ENCODE assay signal across 8 mouse cellular contexts in genomic region chr11:4160758-4161480, GRCm38 (mm10). TPM values are rescaled to one million over a fixed set of nuclear protein-coding genes. Genes with fewer than 3 reads are reported as not detected.
DNase-seq lines count a peak whose midpoint lies in the region; ATAC-seq and TF ChIP-seq lines count a peak whose summit lies in the region.

No protein-coding gene starts in this region.

- no peaks in the 10 kb centered on the region for H3K27me3 ChIP-seq in lung, embryonic 14.5 days (ENCODE audit: insufficient read depth, low read length)
- no peaks in the 10 kb centered on the region for H3K27me3 ChIP-seq in intestine, embryonic 15.5 days (replicated peaks)
- H3K27me3 ChIP-seq in neural tube, embryonic 13.5 days = no peaks in the 10 kb centered on the region

- peak overlapping the region; percentile 91 for H3K4me3 ChIP-seq in lung, embryonic 14.5 days (ENCODE audit: low read depth, low read length)
- peak overlapping the region; percentile 71 for H3K4me3 ChIP-seq in cortical plate, adult 2 months (ENCODE audit: insufficient read depth, low read length)
- peak overlapping the region; percentile 76 for H3K4me3 ChIP-seq in intestine, embryonic 15.5 days (replicated peaks)
- H3K4me3 ChIP-seq in neural tube, embryonic 13.5 days = peak overlapping the region; percentile 92

- no peaks in the 10 kb centered on the region for H3K9me3 ChIP-seq in lung, embryonic 14.5 days (ENCODE audit: low read depth, low read length)
- H3K9me3 ChIP-seq in intestine, embryonic 15.5 days = no peaks in the 10 kb centered on the region
- no peaks in the 10 kb centered on the region for H3K9me3 ChIP-seq in neural tube, embryonic 13.5 days

- TF ChIP-seq CTCF in lung, embryonic 14.5 days (IDR thresholded peaks at IDR 0.05; ENCODE audit: low read depth) = no peak
- TF ChIP-seq CTCF in cortical plate, adult 2 months (IDR thresholded peaks at IDR 0.05; ENCODE audit: extremely low read depth, insufficient read depth, low read length) = no peak

- TF ChIP-seq POLR2A in cortical plate, adult 2 months (IDR thresholded peaks at IDR 0.05; ENCODE audit: extremely low read depth, insufficient read depth, low read length) = no peak

- 5% methylated on average over 15 of the region's 15 CpGs for WGBS in lung, embryonic 14.5 days
- WGBS in intestine, embryonic 15.5 days = 5% methylated on average over 15 of the region's 15 CpGs
- WGBS in neural tube, embryonic 13.5 days = 8% methylated on average over 15 of the region's 15 CpGs

- peaks cover 7% of the 10 kb centered on the region; the same call in 1 of the 2 replicates for H3K4me1 ChIP-seq in lung, embryonic 14.5 days (ENCODE audit: insufficient read depth)
- H3K4me1 ChIP-seq in cortical plate, adult 2 months (ENCODE audit: control insufficient read depth, insufficient read depth, low read length) = peaks cover 15% of the 10 kb centered on the region
- peaks cover 16% of the 10 kb centered on the region for H3K4me1 ChIP-seq in intestine, embryonic 15.5 days (replicated peaks)
- peaks cover 58% of the 10 kb centered on the region for H3K4me1 ChIP-seq in neural tube, embryonic 13.5 days (replicated peaks)

- H3K4me2 ChIP-seq in lung, embryonic 14.5 days = peak overlapping the region; percentile 91
- H3K4me2 ChIP-seq in intestine, embryonic 15.5 days (replicated peaks) = peak overlapping the region; percentile 82
- H3K4me2 ChIP-seq in neural tube, embryonic 13.5 days = peak overlapping the region; percentile 99

- H3K27ac ChIP-seq in lung, embryonic 14.5 days (ENCODE audit: low read depth) = peak overlapping the region; percentile 78; the same call in 1 of the 2 replicates
- H3K27ac ChIP-seq in cortical plate, adult 2 months (ENCODE audit: insufficient read depth, low read length) = no peak overlapping the region
- H3K27ac ChIP-seq in intestine, embryonic 15.5 days = peak overlapping the region; percentile 82; the same call in 1 of the 2 replicates
- peak overlapping the region; percentile 94 for H3K27ac ChIP-seq in neural tube, embryonic 13.5 days (replicated peaks)

- no peak for ATAC-seq in lung, embryonic 14.5 days (ENCODE audit: insufficient read depth)
- ATAC-seq in intestine, embryonic 15.5 days = no peak
- 0 out of 2 replicates have a peak, but pooled peaks have one; percentile 15 for ATAC-seq in neural tube, embryonic 13.5 days (ENCODE audit: low read depth)

- peak overlapping the region; percentile 80 for H3K9ac ChIP-seq in lung, embryonic 14.5 days
- H3K9ac ChIP-seq in intestine, embryonic 15.5 days = peak overlapping the region; percentile 81
- peak overlapping the region; percentile 88 for H3K9ac ChIP-seq in neural tube, embryonic 13.5 days

- no peak for DNase-seq in lung, embryonic 14.5 days
- DNase-seq in lung, adult 18-20 months = no peak
- no peak for DNase-seq in ovary, postnatal 10 days (ENCODE audit: low spot score)
- DNase-seq in adipocyte (ENCODE audit: low spot score) = no peak
- DNase-seq in urinary bladder, postnatal 14 days (ENCODE audit: low spot score) = no peak

- peaks cover 48% of the 10 kb centered on the region for H3K36me3 ChIP-seq in lung, embryonic 14.5 days (ENCODE audit: insufficient read depth)
- peaks cover 15% of the 10 kb centered on the region; the same call in 1 of the 2 replicates for H3K36me3 ChIP-seq in intestine, embryonic 15.5 days
- peaks cover 46% of the 10 kb centered on the region for H3K36me3 ChIP-seq in neural tube, embryonic 13.5 days

RNA-seq across cellular contexts. Expression of gene Sf3a1, which starts 0.8 kb away (rescaled TPM):
- polyA plus RNA-seq in lung, embryonic 14.5 days (2014; fragmentation: Nextera tagmentation; extraction: Ambion mirVana) = 64.1 and 68.7 TPM in 2 replicates
- polyA plus RNA-seq in cortical plate, adult 2 months (2012; rRNA removed) = 38.8 and 39.0 TPM in 2 replicates
- 43.8 and 47.1 TPM in 2 replicates for polyA plus RNA-seq in intestine, embryonic 15.5 days (2015; fragmentation: Nextera tagmentation; extraction: Ambion mirVana)
- polyA plus RNA-seq in neural tube, embryonic 13.5 days (2015; fragmentation: Nextera tagmentation; extraction: Ambion mirVana) = 52.3 and 59.6 TPM in 2 replicates

RNA-seq across cellular contexts. Expression of gene Ccdc157, which starts 0.8 kb away (rescaled TPM):
- 5.3 and 6.6 TPM in 2 replicates for polyA plus RNA-seq in lung, embryonic 14.5 days (2014; fragmentation: Nextera tagmentation; extraction: Ambion mirVana)
- polyA plus RNA-seq in cortical plate, adult 2 months (2012; rRNA removed) = 19.0 and 19.1 TPM in 2 replicates
- 3.7 and 3.8 TPM in 2 replicates for polyA plus RNA-seq in intestine, embryonic 15.5 days (2015; fragmentation: Nextera tagmentation; extraction: Ambion mirVana)
- polyA plus RNA-seq in neural tube, embryonic 13.5 days (2015; fragmentation: Nextera tagmentation; extraction: Ambion mirVana) = 7.6 and 7.9 TPM in 2 replicates

RNA-seq across cellular contexts. Expression of gene Tbc1d10a, which starts 25.7 kb away (rescaled TPM):
- polyA plus RNA-seq in lung, embryonic 14.5 days (2014; fragmentation: Nextera tagmentation; extraction: Ambion mirVana) = 19.6 and 20.9 TPM in 2 replicates
- polyA plus RNA-seq in cortical plate, adult 2 months (2012; rRNA removed) = 46.7 and 49.6 TPM in 2 replicates
- polyA plus RNA-seq in intestine, embryonic 15.5 days (2015; fragmentation: Nextera tagmentation; extraction: Ambion mirVana) = 32.3 and 32.4 TPM in 2 replicates
- 30.0 and 30.3 TPM in 2 replicates for polyA plus RNA-seq in neural tube, embryonic 13.5 days (2015; fragmentation: Nextera tagmentation; extraction: Ambion mirVana)

RNA-seq across cellular contexts. Expression of gene Rnf215, which starts 25.9 kb away (rescaled TPM):
- 32.6 and 33.0 TPM in 2 replicates for polyA plus RNA-seq in lung, embryonic 14.5 days (2014; fragmentation: Nextera tagmentation; extraction: Ambion mirVana)
- polyA plus RNA-seq in cortical plate, adult 2 months (2012; rRNA removed) = 34.9 and 36.5 TPM in 2 replicates
- 20.2 and 21.8 TPM in 2 replicates for polyA plus RNA-seq in intestine, embryonic 15.5 days (2015; fragmentation: Nextera tagmentation; extraction: Ambion mirVana)
- 40.5 and 43.7 TPM in 2 replicates for polyA plus RNA-seq in neural tube, embryonic 13.5 days (2015; fragmentation: Nextera tagmentation; extraction: Ambion mirVana)

RNA-seq across cellular contexts. Expression of gene Sec14l2, which starts 37.7 kb away (rescaled TPM):
- 1.5 and 1.9 TPM in 2 replicates for polyA plus RNA-seq in lung, embryonic 14.5 days (2014; fragmentation: Nextera tagmentation; extraction: Ambion mirVana)
- polyA plus RNA-seq in cortical plate, adult 2 months (2012; rRNA removed) = 40.1 and 42.9 TPM in 2 replicates
- 1.4 and 1.7 TPM in 2 replicates for polyA plus RNA-seq in intestine, embryonic 15.5 days (2015; fragmentation: Nextera tagmentation; extraction: Ambion mirVana)
- polyA plus RNA-seq in neural tube, embryonic 13.5 days (2015; fragmentation: Nextera tagmentation; extraction: Ambion mirVana) = 3.8 and 4.1 TPM in 2 replicates
